Mouse (Mus musculus) C2C12 (cell line): ENCODE measurements around the gene Prune1. TPM values are rescaled to one million over a fixed set of nuclear protein-coding genes. Genes with fewer than 3 reads are reported as not detected.

Source experiments
- H3K27me3 ChIP-seq: one replicate; pipeline ENCODE4 v1.6.1; 2011; ENCODE audit not compliant: control insufficient read depth, insufficient read depth, insufficient read length
- H3K36me3 ChIP-seq: one replicate; pipeline ENCODE4 v1.6.1; 2011; ENCODE audit not compliant: control insufficient read depth, insufficient read depth
- H3K4me3 ChIP-seq: one replicate; pipeline ENCODE4 v1.5.1; 2011; ENCODE audit warnings: mild to moderate bottlenecking, control low read depth; ENCODE audit not compliant: poor library complexity, insufficient read depth, severe bottlenecking
- H3K79me2 ChIP-seq: one replicate; pipeline ENCODE4 v1.6.1; 2011; ENCODE audit not compliant: control insufficient read depth, insufficient read depth
- H3K79me3 ChIP-seq: one replicate; pipeline ENCODE4 v1.6.1; 2011; ENCODE audit warnings: low read depth, control low read depth
- H3ac ChIP-seq: one replicate; pipeline ENCODE3; 2011; ENCODE audit warnings: low read depth; ENCODE audit not compliant: control insufficient read depth, insufficient read length
- CEBPB ChIP-seq: IDR thresholded peaks from one replicate; pipeline ENCODE4 v1.6.1; 2011; ENCODE audit warnings: low read depth, mild to moderate bottlenecking, control low read depth, moderate library complexity
- CTCF ChIP-seq: IDR thresholded peaks from one replicate; pipeline ENCODE4 v1.5.1; 2011; ENCODE audit not compliant: control insufficient read depth, insufficient read depth, insufficient read length
- FOSL1 ChIP-seq: IDR thresholded peaks from one replicate; pipeline ENCODE4 v1.8.0; 2011; ENCODE audit warnings: mild to moderate bottlenecking, low read length; ENCODE audit not compliant: poor library complexity, insufficient read depth, severe bottlenecking
- MAX ChIP-seq: IDR thresholded peaks from one replicate; pipeline ENCODE4 v1.6.1; 2011; ENCODE audit warnings: mild to moderate bottlenecking, control low read depth
- MYOD1 ChIP-seq: IDR thresholded peaks from one replicate; pipeline ENCODE4 v1.6.1; 2011; ENCODE audit warnings: low read depth; ENCODE audit not compliant: control insufficient read depth, insufficient read length
- MYOG ChIP-seq: IDR thresholded peaks from one replicate; pipeline ENCODE4 v1.6.1; 2011; ENCODE audit not compliant: control insufficient read depth, insufficient read length; ENCODE audit errors: extremely low read depth
- USF1 ChIP-seq: IDR thresholded peaks from one replicate; pipeline ENCODE4 v1.6.1; 2011; ENCODE audit warnings: low read depth, mild to moderate bottlenecking, control low read depth, moderate library complexity
- polyA plus RNA-seq: library from polyadenylated mRNA; unstranded; fragments of >200 nt; fragmentation: generic; extraction: Trizol; gene quantifications from one replicate; pipeline ENCODE4 v1.2.1, GENCODE M21; 2012; ENCODE audit warnings: missing spikeins

Prune1 gene
- polyA plus RNA-seq, 1 experiment = 16.1 TPM

DNA sequence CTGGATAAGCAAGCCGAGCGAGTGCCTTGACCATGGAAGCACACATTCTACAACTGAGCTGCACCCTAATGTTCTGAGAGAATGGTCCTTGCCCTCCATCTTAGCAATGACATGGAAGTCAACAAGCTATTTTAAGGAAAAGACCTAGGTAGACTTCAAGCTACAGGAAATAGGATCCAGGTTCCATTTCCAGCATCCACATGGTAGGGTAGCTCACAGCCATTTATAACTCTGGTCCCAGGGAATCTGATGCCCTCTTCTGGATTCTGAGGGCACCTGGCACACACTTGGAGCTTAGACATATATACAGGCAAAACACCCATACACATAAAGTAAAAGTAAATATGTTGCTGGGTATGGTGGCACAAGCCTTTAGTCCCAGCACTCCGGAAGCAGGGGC is 15.8 kb downstream of the Prune1 start:
- Histone ChIP-seq H3K27me3 (no peaks in the 10 kb centered on the region), H3K79me2 (no peaks in the 10 kb centered on the region), H3K4me3 (no peak overlapping the region), H3K36me3 (peaks cover 30% of the 10 kb centered on the region), H3ac (no peak overlapping the region), H3K79me3 (no peaks in the 10 kb centered on the region)
- TF ChIP-seq MYOG = no peak
- no peak for TF ChIP-seq FOSL1
- no peak for TF ChIP-seq MYOD1
- no peak for TF ChIP-seq CTCF
- TF ChIP-seq CEBPB = no peak
- no peak for TF ChIP-seq USF1
- TF ChIP-seq MAX = no peak

- TF ChIP-seq MYOD1 = no peak
- no peak for TF ChIP-seq CEBPB
- TF ChIP-seq CTCF = no peak
- TF ChIP-seq FOSL1 = no peak
- no peak for TF ChIP-seq MYOG
- TF ChIP-seq USF1 = no peak
- no peak for TF ChIP-seq MAX
- H3K79me2 ChIP-seq = no peaks in the 10 kb centered on the region
- H3K36me3 ChIP-seq = peaks cover 33% of the 10 kb centered on the region
- no peaks in the 10 kb centered on the region for H3K27me3 ChIP-seq
- no peak overlapping the region for H3ac ChIP-seq
- H3K4me3 ChIP-seq = no peak overlapping the region
- H3K79me3 ChIP-seq = no peaks in the 10 kb centered on the region
These were observed 17.2 kb downstream of the Prune1 start for GRCm38 (mm10) chr3:95264724-95265123.

GRCm38 (mm10) chr3:95263089-95263739 is 18.7 kb downstream of the Prune1 start:
- no peak overlapping the region for H3K4me3 ChIP-seq
- H3K79me3 ChIP-seq = no peaks in the 10 kb centered on the region
- H3K27me3 ChIP-seq = no peaks in the 10 kb centered on the region
- no peak overlapping the region for H3ac ChIP-seq
- H3K36me3 ChIP-seq = peaks cover 39% of the 10 kb centered on the region
- no peaks in the 10 kb centered on the region for H3K79me2 ChIP-seq
- TF ChIP-seq CTCF (peak; percentile 55), CEBPB (no peak)

- TF ChIP-seq MYOD1 = no peak
- no peak for TF ChIP-seq FOSL1
- no peak for TF ChIP-seq MAX
- no peak for TF ChIP-seq USF1
- TF ChIP-seq CEBPB = no peak
- TF ChIP-seq CTCF = no peak
- no peak for TF ChIP-seq MYOG
These were observed 19.9 kb downstream of the Prune1 start for GRCm38 (mm10) chr3:95261975-95262374.

GRCm38 (mm10) chr3:95256931-95257330 is 24.9 kb downstream of the Prune1 start:
- TF ChIP-seq CTCF (no peak), MAX (no peak), USF1 (no peak), MYOD1 (no peak), FOSL1 (no peak), CEBPB (no peak), MYOG (no peak)
- H3K36me3 ChIP-seq = peaks cover 41% of the 10 kb centered on the region
- H3K27me3 ChIP-seq = no peaks in the 10 kb centered on the region
- H3K4me3 ChIP-seq = no peak overlapping the region
- no peak overlapping the region for H3ac ChIP-seq
- no peaks in the 10 kb centered on the region for H3K79me2 ChIP-seq
- H3K79me3 ChIP-seq = no peaks in the 10 kb centered on the region

More at GRCm38 (mm10) chr3:95261975-95262374, 19.9 kb downstream of the Prune1 start:
- Histone ChIP-seq H3K4me3 (no peak overlapping the region), H3K79me2 (no peaks in the 10 kb centered on the region), H3ac (no peak overlapping the region), H3K79me3 (no peaks in the 10 kb centered on the region), H3K27me3 (no peaks in the 10 kb centered on the region), H3K36me3 (peaks cover 39% of the 10 kb centered on the region)
